Mouse (Mus musculus) kidney, adult 2 months (tissue): Measurements from ENCODE around the gene Mical3.

Experiments
- CTCF ChIP-seq: fragments of 200-500 bp; conservative IDR thresholded peaks from 2 replicates; pipeline ENCODE4 v1.5.1; 2011; ENCODE audit warnings: low read depth, mild to moderate bottlenecking, control low read depth, low read length, moderate library complexity, mixed read lengths; ENCODE audit not compliant: insufficient read depth, insufficient read length
- POLR2A ChIP-seq: fragments of 200-500 bp; IDR thresholded peaks from one replicate; pipeline ENCODE4 v1.6.1; 2011; ENCODE audit warnings: low read depth, low read length, control low read depth

GRCm38 (mm10) chr6:121143439-121143838 lies 12.6 kb upstream of the Mical3 start:
- TF ChIP-seq CTCF: no peak
- no peak for TF ChIP-seq POLR2A
